ENCODE assay signal across 14 mouse cellular contexts in the genomic region with DNA sequence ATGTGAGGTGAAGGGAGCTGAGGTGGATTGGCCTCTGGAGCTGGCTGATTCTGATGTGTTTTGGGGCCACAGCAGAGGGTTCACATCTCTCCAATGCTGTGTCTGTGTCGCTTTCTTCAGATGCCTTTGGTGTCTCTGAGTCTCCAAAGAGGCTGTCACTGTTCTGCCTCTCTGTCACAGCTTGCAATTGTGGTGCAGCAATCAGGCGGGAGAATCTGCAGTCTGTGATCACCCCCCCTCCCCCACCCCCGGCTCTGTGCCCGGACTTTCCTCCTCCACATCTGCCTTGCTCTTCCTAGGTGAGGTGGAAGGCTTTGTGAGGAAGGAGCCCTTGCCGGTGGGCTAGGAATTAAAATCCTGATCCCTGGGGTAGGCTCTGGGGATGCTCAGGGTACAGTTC. TPM values are rescaled to one million over a fixed set of nuclear protein-coding genes. Genes with fewer than 3 reads are reported as not detected.
DNase-seq lines count a peak whose midpoint lies in the region; ATAC-seq and TF ChIP-seq lines count a peak whose summit lies in the region.
"Had no signal": no experiment of that assay in that cellular context is flagged by ENCODE, and none has a peak within 500 bp of the region (broad histone marks: within the 10 kb centered on the region; RNA-seq: fewer than 3 reads in every experiment).

No protein-coding gene starts in this region.

- ATAC-seq in hindbrain, embryonic 13.5 days (ENCODE audit: low FRiP score), result no peak
- ATAC-seq in hindbrain, embryonic 12.5 days (ENCODE audit: low FRiP score), result no peak
- ATAC-seq in midbrain, embryonic 13.5 days, result no peak
- ATAC-seq in midbrain, postnatal 0 days (ENCODE audit: low FRiP score), result no peak
- no peak for ATAC-seq in embryonic facial prominence, embryonic 13.5 days (ENCODE audit: insufficient number of reproducible peaks, insufficient read depth, low FRiP score, low TSS enrichment, low read depth)

- no peak for TF ChIP-seq CTCF in gastrocnemius, adult 2 months (IDR thresholded peaks at IDR 0.05)
- no peak for TF ChIP-seq CTCF in midbrain, postnatal 0 days (IDR thresholded peaks at IDR 0.05)

- intact Hi-C loops in gastrocnemius, adult 2 months (cut with DNase I), result no loop called here

- no peak overlapping the region for H3K27ac ChIP-seq in gastrocnemius, adult 2 months
- peak overlapping the region; percentile 15; the same call in 1 of the 2 replicates for H3K27ac ChIP-seq in hindbrain, embryonic 13.5 days
- no peak overlapping the region for H3K27ac ChIP-seq in hindbrain, embryonic 12.5 days
- H3K27ac ChIP-seq in midbrain, embryonic 13.5 days, result 0 out of 2 replicates have a peak overlapping the region, but pooled peaks have one; percentile 30
- H3K27ac ChIP-seq in midbrain, postnatal 0 days (ENCODE audit: low read depth, low read length), result no peak overlapping the region
- 0 out of 2 replicates have a peak overlapping the region, but pooled peaks have one; percentile 2 for H3K27ac ChIP-seq in embryonic facial prominence, embryonic 13.5 days
- H3K27ac ChIP-seq: left cerebral cortex, adult 2 months; limb, embryonic 15.5 days had no signal

- H3K27me3 ChIP-seq in hindbrain, embryonic 13.5 days, result no peaks in the 10 kb centered on the region
- H3K27me3 ChIP-seq in hindbrain, embryonic 12.5 days, result no peaks in the 10 kb centered on the region
- no peaks in the 10 kb centered on the region for H3K27me3 ChIP-seq in midbrain, embryonic 13.5 days
- H3K27me3 ChIP-seq in midbrain, postnatal 0 days (ENCODE audit: insufficient read depth, low read length), result no peaks in the 10 kb centered on the region
- no peaks in the 10 kb centered on the region for H3K27me3 ChIP-seq in embryonic facial prominence, embryonic 13.5 days
- H3K27me3 ChIP-seq: limb, embryonic 15.5 days; lung, embryonic 15.5 days had no signal

- H3K4me2 ChIP-seq in hindbrain, embryonic 13.5 days, result no peak overlapping the region
- H3K4me2 ChIP-seq in hindbrain, embryonic 12.5 days (replicated peaks), result no peak overlapping the region
- H3K4me2 ChIP-seq in midbrain, embryonic 13.5 days (replicated peaks), result no peak overlapping the region
- no peak overlapping the region for H3K4me2 ChIP-seq in midbrain, postnatal 0 days (ENCODE audit: low read depth, low read length, poor library complexity, severe bottlenecking)
- H3K4me2 ChIP-seq in embryonic facial prominence, embryonic 13.5 days, result no peak overlapping the region
- H3K4me2 ChIP-seq: limb, embryonic 15.5 days; lung, embryonic 15.5 days had no signal

- no peaks in the 10 kb centered on the region for H3K36me3 ChIP-seq in hindbrain, embryonic 13.5 days
- no peaks in the 10 kb centered on the region for H3K36me3 ChIP-seq in hindbrain, embryonic 12.5 days
- no peaks in the 10 kb centered on the region for H3K36me3 ChIP-seq in midbrain, embryonic 13.5 days
- no peaks in the 10 kb centered on the region for H3K36me3 ChIP-seq in midbrain, postnatal 0 days (ENCODE audit: insufficient read depth, low read length)
- no peaks in the 10 kb centered on the region for H3K36me3 ChIP-seq in embryonic facial prominence, embryonic 13.5 days
- H3K36me3 ChIP-seq: limb, embryonic 15.5 days; lung, embryonic 15.5 days had no signal

- WGBS in hindbrain, embryonic 13.5 days, result 15% methylated on average over 5 of the region's 5 CpGs
- WGBS in hindbrain, embryonic 12.5 days, result 27% methylated on average over 5 of the region's 5 CpGs
- WGBS in midbrain, embryonic 13.5 days, result 26% methylated on average over 5 of the region's 5 CpGs
- 23% methylated on average over 5 of the region's 5 CpGs for WGBS in midbrain, postnatal 0 days
- WGBS in embryonic facial prominence, embryonic 13.5 days, result 25% methylated on average over 5 of the region's 5 CpGs

- H3K9me3 ChIP-seq in hindbrain, embryonic 13.5 days, result no peaks in the 10 kb centered on the region
- no peaks in the 10 kb centered on the region for H3K9me3 ChIP-seq in hindbrain, embryonic 12.5 days (replicated peaks)
- H3K9me3 ChIP-seq in midbrain, embryonic 13.5 days, result no peaks in the 10 kb centered on the region
- no peaks in the 10 kb centered on the region for H3K9me3 ChIP-seq in midbrain, postnatal 0 days (ENCODE audit: low read length)
- no peaks in the 10 kb centered on the region for H3K9me3 ChIP-seq in embryonic facial prominence, embryonic 13.5 days
- H3K9me3 ChIP-seq: limb, embryonic 15.5 days; lung, embryonic 15.5 days had no signal

- H3K9ac ChIP-seq in hindbrain, embryonic 13.5 days, result no peak overlapping the region
- no peak overlapping the region for H3K9ac ChIP-seq in hindbrain, embryonic 12.5 days
- peak overlapping the region; percentile 33; the same call in 1 of the 2 replicates for H3K9ac ChIP-seq in midbrain, embryonic 13.5 days (replicated peaks)
- H3K9ac ChIP-seq in midbrain, postnatal 0 days (replicated peaks; ENCODE audit: low read length, poor library complexity, severe bottlenecking), result no peak overlapping the region
- no peak overlapping the region; the same call in 1 of the 2 replicates for H3K9ac ChIP-seq in embryonic facial prominence, embryonic 13.5 days
- H3K9ac ChIP-seq: limb, embryonic 15.5 days; lung, embryonic 15.5 days had no signal

- H3K4me1 ChIP-seq in hindbrain, embryonic 13.5 days (replicated peaks), result peaks cover 36% of the 10 kb centered on the region
- peaks cover 27% of the 10 kb centered on the region for H3K4me1 ChIP-seq in hindbrain, embryonic 12.5 days
- peaks cover 28% of the 10 kb centered on the region for H3K4me1 ChIP-seq in midbrain, embryonic 13.5 days (replicated peaks)
- no peaks in the 10 kb centered on the region for H3K4me1 ChIP-seq in midbrain, postnatal 0 days (ENCODE audit: insufficient read depth, low read length)
- H3K4me1 ChIP-seq in embryonic facial prominence, embryonic 13.5 days, result peaks cover 50% of the 10 kb centered on the region

- DNase-seq in gastrocnemius, adult 2 months, result peak; percentile 7
- DNase-seq in gastrocnemius, postnatal 10 days, result no peak
- DNase-seq in midbrain, postnatal 0 days (ENCODE audit: low spot score), result no peak
- no peak for DNase-seq in embryo, embryonic 10 days (ENCODE audit: low spot score)
- DNase-seq: adrenal gland, postnatal 36 days; embryo, embryonic 11 days; thymus, adult 2 months had no signal

- H3K4me3 ChIP-seq in gastrocnemius, adult 2 months, result no peak overlapping the region
- H3K4me3 ChIP-seq in hindbrain, embryonic 13.5 days, result no peak overlapping the region
- H3K4me3 ChIP-seq in hindbrain, embryonic 12.5 days, result no peak overlapping the region
- no peak overlapping the region for H3K4me3 ChIP-seq in midbrain, embryonic 13.5 days (replicated peaks)
- no peak overlapping the region for H3K4me3 ChIP-seq in midbrain, postnatal 0 days (ENCODE audit: low read depth, low read length)
- no peak overlapping the region for H3K4me3 ChIP-seq in embryonic facial prominence, embryonic 13.5 days
- H3K4me3 ChIP-seq: left cerebral cortex, adult 2 months; limb, embryonic 15.5 days; lung, embryonic 15.5 days had no signal

RNA-seq across cellular contexts. Expression of gene Inpp5a, which starts 52.1 kb away (rescaled TPM):
- total RNA-seq in gastrocnemius, adult 2 months (2021), result 10 to 100 TPM; 77.2 to 95.0 TPM
- 10 to 100 TPM; 52.5 to 53.3 TPM for total RNA-seq in gastrocnemius, postnatal 10 days (2021)
- 15.9 and 16.4 TPM in 2 replicates for polyA plus RNA-seq in hindbrain, embryonic 13.5 days (2015; fragmentation: Nextera tagmentation; extraction: Ambion mirVana)
- 26.1 and 26.4 TPM in 2 replicates for polyA plus RNA-seq in hindbrain, embryonic 12.5 days (2016; fragmentation: Nextera tagmentation; extraction: Ambion mirVana)
- 10.0 and 14.3 TPM in 2 replicates for polyA plus RNA-seq in midbrain, embryonic 13.5 days (2015; fragmentation: Nextera tagmentation; extraction: Ambion mirVana)
- total RNA-seq in midbrain, postnatal 0 days (2014; rRNA removed), result 15.1 and 20.9 TPM in 2 replicates
- polyA plus RNA-seq in midbrain, postnatal 0 days (2015; fragmentation: Nextera tagmentation; extraction: Ambion mirVana), result 20.4 and 21.2 TPM in 2 replicates
- 24.4 and 24.9 TPM in 2 replicates for polyA plus RNA-seq in embryonic facial prominence, embryonic 13.5 days (2015; fragmentation: Nextera tagmentation; extraction: Ambion mirVana)

Comparison
In these comparisons a context has a peak if more than half of its experiments do, and no peak if none do; other contexts are left out.
1. H3K27ac ChIP-seq: peak in hindbrain, embryonic 13.5 days (single experiment), midbrain, embryonic 13.5 days (single experiment) and embryonic facial prominence, embryonic 13.5 days (single experiment); none in gastrocnemius, adult 2 months (single experiment), hindbrain, embryonic 12.5 days (single experiment) and midbrain, postnatal 0 days (single experiment).